In the genomic region with DNA sequence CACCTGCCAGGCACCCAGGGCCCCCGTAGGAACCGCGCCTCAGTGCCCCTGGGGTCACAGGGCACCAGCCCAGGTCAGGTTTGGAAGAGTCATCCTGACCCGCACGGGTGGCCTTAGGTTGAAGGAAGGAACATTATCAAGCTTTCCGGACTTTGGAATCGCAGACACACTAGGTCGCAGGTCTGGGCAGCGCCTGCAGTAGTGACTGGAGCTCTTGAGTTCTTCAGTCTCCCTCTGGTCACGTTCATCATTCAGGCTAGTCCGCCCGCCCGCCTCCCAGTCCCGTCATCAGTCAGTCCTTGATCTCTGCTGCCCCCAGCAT, we compare ENCODE assay signal across 8 mouse cellular contexts. TPM values are rescaled to one million over a fixed set of nuclear protein-coding genes. Genes with fewer than 3 reads are reported as not detected.
DNase-seq lines count a peak whose midpoint lies in the region; ATAC-seq and TF ChIP-seq lines count a peak whose summit lies in the region.

No protein-coding gene starts in this region.

- H3K27me3 ChIP-seq in lung, embryonic 14.5 days (ENCODE audit: insufficient read depth, low read length): no peaks in the 10 kb centered on the region
- no peaks in the 10 kb centered on the region for H3K27me3 ChIP-seq in embryonic facial prominence, embryonic 15.5 days
- H3K27me3 ChIP-seq in kidney, embryonic 15.5 days: no peaks in the 10 kb centered on the region

- H3K36me3 ChIP-seq in lung, embryonic 14.5 days (ENCODE audit: insufficient read depth): no peaks in the 10 kb centered on the region
- no peaks in the 10 kb centered on the region for H3K36me3 ChIP-seq in embryonic facial prominence, embryonic 15.5 days
- H3K36me3 ChIP-seq in kidney, embryonic 15.5 days: no peaks in the 10 kb centered on the region

- H3K4me3 ChIP-seq in lung, embryonic 14.5 days (ENCODE audit: low read depth, low read length): peak overlapping the region; percentile 33
- H3K4me3 ChIP-seq in embryonic facial prominence, embryonic 15.5 days (replicated peaks): peak overlapping the region; percentile 40
- H3K4me3 ChIP-seq in kidney, embryonic 15.5 days (replicated peaks): peak overlapping the region; percentile 38

- peak overlapping the region; percentile 70 for H3K4me2 ChIP-seq in lung, embryonic 14.5 days
- peak overlapping the region; percentile 65 for H3K4me2 ChIP-seq in embryonic facial prominence, embryonic 15.5 days (replicated peaks)
- H3K4me2 ChIP-seq in kidney, embryonic 15.5 days: peak overlapping the region; percentile 69

- no peaks in the 10 kb centered on the region for H3K9me3 ChIP-seq in lung, embryonic 14.5 days (ENCODE audit: low read depth, low read length)
- no peaks in the 10 kb centered on the region for H3K9me3 ChIP-seq in embryonic facial prominence, embryonic 15.5 days (replicated peaks)
- H3K9me3 ChIP-seq in kidney, embryonic 15.5 days (replicated peaks): no peaks in the 10 kb centered on the region

- H3K9ac ChIP-seq in lung, embryonic 14.5 days: no peak overlapping the region; the same call in 1 of the 2 replicates
- no peak overlapping the region for H3K9ac ChIP-seq in embryonic facial prominence, embryonic 15.5 days
- 0 out of 2 replicates have a peak overlapping the region, but pooled peaks have one; percentile 33 for H3K9ac ChIP-seq in kidney, embryonic 15.5 days

- no peak; the same call in 1 of the 2 replicates for TF ChIP-seq CTCF in lung, embryonic 14.5 days (IDR thresholded peaks at IDR 0.05; ENCODE audit: low read depth)

- no peak overlapping the region for H3K27ac ChIP-seq in lung, embryonic 14.5 days (ENCODE audit: low read depth)
- peak overlapping the region; percentile 80 for H3K27ac ChIP-seq in embryonic facial prominence, embryonic 15.5 days (replicated peaks)
- 0 out of 2 replicates have a peak overlapping the region, but pooled peaks have one; percentile 51 for H3K27ac ChIP-seq in kidney, embryonic 15.5 days

- DNase-seq in lung, embryonic 14.5 days: peak; percentile 27
- DNase-seq in lung, postnatal 10 days: no peak
- peak; percentile 37 for DNase-seq in naive thymus-derived CD4-positive, alpha-beta T cell, adult 2 months (ENCODE audit: low read depth)
- DNase-seq in right cerebral cortex, postnatal 14 days: no peak
- no peak for DNase-seq in layer of hippocampus, adult 9-10 months (ENCODE audit: low spot score)
- DNase-seq in cerebellum, adult 11-12 months: no peak

- peaks cover 18% of the 10 kb centered on the region for H3K4me1 ChIP-seq in lung, embryonic 14.5 days (ENCODE audit: insufficient read depth)
- H3K4me1 ChIP-seq in embryonic facial prominence, embryonic 15.5 days: peaks cover 53% of the 10 kb centered on the region
- peaks cover 48% of the 10 kb centered on the region for H3K4me1 ChIP-seq in kidney, embryonic 15.5 days

- ATAC-seq in lung, embryonic 14.5 days (ENCODE audit: insufficient read depth): no peak
- ATAC-seq in embryonic facial prominence, embryonic 15.5 days (ENCODE audit: insufficient number of reproducible peaks, low FRiP score, low TSS enrichment, low read depth): no peak
- ATAC-seq in kidney, embryonic 15.5 days (replicated peaks; ENCODE audit: low FRiP score): peak; percentile 3; the same call in 1 of the 2 replicates

- 2% methylated on average over 14 of the region's 14 CpGs for WGBS in lung, embryonic 14.5 days
- WGBS in embryonic facial prominence, embryonic 15.5 days: 5% methylated on average over 14 of the region's 14 CpGs
- WGBS in kidney, embryonic 15.5 days: 4% methylated on average over 14 of the region's 14 CpGs

RNA-seq across cellular contexts. Expression of a gene that starts 0.6 kb away (rescaled TPM):
- 0.67 and 0.73 TPM in 2 replicates for polyA plus RNA-seq in lung, embryonic 14.5 days (2014; fragmentation: Nextera tagmentation; extraction: Ambion mirVana)
- 5.2 and 5.4 TPM in 2 replicates for polyA plus RNA-seq in embryonic facial prominence, embryonic 15.5 days (2015; fragmentation: Nextera tagmentation; extraction: Ambion mirVana)
- 2.0 and 2.1 TPM in 2 replicates for polyA plus RNA-seq in kidney, embryonic 15.5 days (2015; fragmentation: Nextera tagmentation; extraction: Ambion mirVana)

Comparison
In these comparisons a context has a peak if more than half of its experiments do, and no peak if none do; other contexts are left out.
1. DNase-seq: peak in lung, embryonic 14.5 days (single experiment) and naive thymus-derived CD4-positive, alpha-beta T cell, adult 2 months (single experiment); none in lung, postnatal 10 days (single experiment), right cerebral cortex, postnatal 14 days (single experiment), layer of hippocampus, adult 9-10 months (single experiment) and cerebellum, adult 11-12 months (single experiment).
2. Peak in every context shown above with its lines, with median percentiles within 50 percentile points of each other: H3K4me2 ChIP-seq and H3K4me3 ChIP-seq.